Mouse (Mus musculus) stomach, postnatal 0 days (tissue): ENCODE results near the gene Gm5737. TPM values are rescaled to one million over a fixed set of nuclear protein-coding genes. Genes with fewer than 3 reads are reported as not detected.
A peak's percentile ranks its signal among the peaks of the same experiment; 100 is the strongest.

Experiments used
- ATAC-seq: fragments of 200-750 bp; cut with Nextera tagmentation; 2 replicates; pipeline ENCODE4 v1.8.0; 2017; ENCODE audit not compliant: low FRiP score, low TSS enrichment
- DNase-seq: peaks from one replicate; pipeline ENCODE4 v3.0.0-alpha.2; 2016; ENCODE audit warnings: low spot score
- H3K27ac ChIP-seq: fragments of 300-500 bp; sonication (generic); replicated peaks from 2 replicates; pipeline ENCODE4 v1.5.1; 2014; ENCODE audit warnings: mild to moderate bottlenecking, control low read depth
- H3K27me3 ChIP-seq: fragments of 300-500 bp; sonication (generic); 2 replicates; pipeline ENCODE4 v1.6.1; 2014; ENCODE audit warnings: low read length; ENCODE audit not compliant: control insufficient read depth, insufficient read depth
- H3K36me3 ChIP-seq: fragments of 300-500 bp; sonication (generic); 2 replicates; pipeline ENCODE4 v1.6.1; 2014; ENCODE audit warnings: low read length, mixed read lengths; ENCODE audit not compliant: control insufficient read depth, insufficient read depth
- H3K4me1 ChIP-seq: fragments of 300-500 bp; sonication (generic); replicated peaks from 2 replicates; pipeline ENCODE4 v1.6.1; 2014; ENCODE audit warnings: antibody characterized with exemption; ENCODE audit not compliant: control insufficient read depth, insufficient read depth
- H3K4me2 ChIP-seq: fragments of 300-500 bp; sonication (generic); replicated peaks from 2 replicates; pipeline ENCODE4 v1.6.1; 2014; ENCODE audit warnings: low read depth, mild to moderate bottlenecking, control low read depth, moderate library complexity
- H3K4me3 ChIP-seq: fragments of 300-500 bp; sonication (generic); 2 replicates; pipeline ENCODE4 v1.5.1; 2014; ENCODE audit warnings: low read depth, low read length, control low read depth
- H3K9ac ChIP-seq: fragments of 300-500 bp; sonication (generic); 2 replicates; pipeline ENCODE4 v1.6.1; 2014; ENCODE audit warnings: mild to moderate bottlenecking, low read length, control low read depth, mixed read lengths
- H3K9me3 ChIP-seq: fragments of 300-500 bp; sonication (generic); 2 replicates; pipeline ENCODE4 v1.6.1; 2016; ENCODE audit warnings: low read length; ENCODE audit not compliant: control insufficient read depth
- CTCF ChIP-seq: IDR thresholded peaks from 2 replicates; pipeline ENCODE4 v1.5.1; 2016; ENCODE audit warnings: antibody characterized with exemption, low read depth, mild to moderate bottlenecking, moderate library complexity
- EP300 ChIP-seq: optimal IDR thresholded peaks from 2 replicates; pipeline ENCODE3; 2016; ENCODE audit warnings: antibody characterized with exemption
- WGBS: fragments of 180-500 bp; shearing (Covaris S2); extraction: QIAGEN DNeasy Blood & Tissue Kit; methylation state at CpG from one replicate; pipeline ENCODE4 v1.1.7; 2014; 5-methylcytosine and 5-hydroxymethylcytosine counted together
- polyA plus RNA-seq: library from polyadenylated mRNA; unstranded; fragments of >200 nt; fragmentation: Nextera tagmentation; extraction: Ambion mirVana; gene quantifications from 2 replicates; pipeline ENCODE4 v1.2.1, GENCODE M21; 2015

Gene Gm5737
- polyA plus RNA-seq, result not detected in 2 replicates

DNA sequence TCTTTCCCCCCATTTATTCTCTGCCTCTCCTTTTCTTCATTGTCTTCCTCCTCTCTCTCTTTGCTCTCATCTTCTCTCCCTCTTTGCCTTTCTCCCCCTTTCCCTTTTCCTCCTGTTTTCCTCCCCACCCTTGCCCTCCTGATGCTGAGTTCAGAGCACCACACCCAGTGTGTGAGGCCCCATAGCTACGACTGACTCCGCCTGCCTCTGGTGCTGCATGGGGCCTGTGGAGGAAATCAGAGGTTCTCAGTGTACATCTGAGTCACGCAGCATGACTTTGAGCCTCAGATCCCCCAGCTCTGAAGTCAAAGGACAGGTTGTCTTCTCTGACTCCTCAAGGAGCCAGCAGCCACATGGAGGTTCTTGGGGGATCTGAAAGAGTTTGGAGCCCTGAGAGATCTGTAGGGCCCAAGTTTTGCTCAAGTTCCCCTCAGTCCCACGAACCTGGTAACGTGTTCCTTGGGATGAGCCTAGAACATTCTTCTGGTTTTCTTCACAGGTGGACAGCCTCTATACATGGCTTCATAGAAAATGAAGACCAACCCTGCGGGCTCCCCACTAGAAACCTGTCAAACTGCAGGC lies at the start of gene Gm5737:
Gm5737 (plus strand) TSS at position 532 of the 582 bp plus-strand sequence.
- WGBS, result 68% methylated on average over 6 of the region's 6 CpGs
- Histone ChIP-seq H3K27ac (no peak within 1 kb of the TSS), H3K4me2 (no peak within 1 kb of the TSS), H3K4me1 (no peaks in the 10 kb centered on the region), H3K9me3 (no peaks in the 10 kb centered on the region), H3K27me3 (no peaks in the 10 kb centered on the region), H3K36me3 (no peaks in the 10 kb centered on the region), H3K9ac (no peak within 1 kb of the TSS), H3K4me3 (no peak within 1 kb of the TSS)
- DNase-seq (peak; percentile 42), ATAC-seq (peak; percentile 80)
- TF ChIP-seq CTCF, result no peak
- no peak for TF ChIP-seq EP300

DNA sequence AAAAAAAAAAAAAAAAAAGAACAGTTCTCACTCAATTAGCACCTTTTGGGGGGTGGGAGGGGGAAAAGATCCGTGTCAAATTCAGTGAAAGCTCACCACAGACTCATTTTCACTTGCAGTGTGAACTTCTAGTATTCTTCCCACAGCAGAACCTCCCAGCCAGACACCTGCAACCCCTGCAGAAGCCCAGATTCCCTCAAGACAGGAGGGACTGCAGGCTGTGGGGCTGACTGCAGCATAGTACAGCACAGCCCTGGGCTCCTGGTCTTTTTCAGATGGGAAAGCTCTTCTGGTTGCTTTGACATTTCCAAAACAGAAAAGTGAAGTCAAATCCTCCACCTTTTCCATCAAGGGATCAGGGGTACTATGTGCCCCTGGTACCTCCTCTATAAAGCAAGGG lies 44.8 kb upstream of the Gm5737 start:
- Histone ChIP-seq H3K9ac (no peak overlapping the region), H3K4me2 (no peak overlapping the region), H3K9me3 (no peaks in the 10 kb centered on the region), H3K36me3 (no peaks in the 10 kb centered on the region), H3K4me1 (no peaks in the 10 kb centered on the region), H3K27me3 (no peaks in the 10 kb centered on the region), H3K27ac (no peak overlapping the region), H3K4me3 (no peak overlapping the region)
- DNase-seq (no peak), ATAC-seq (no peak)
- WGBS, result 4% methylated on average over 1 of the region's 1 CpGs
- TF ChIP-seq CTCF, result no peak
- no peak for TF ChIP-seq EP300

DNA sequence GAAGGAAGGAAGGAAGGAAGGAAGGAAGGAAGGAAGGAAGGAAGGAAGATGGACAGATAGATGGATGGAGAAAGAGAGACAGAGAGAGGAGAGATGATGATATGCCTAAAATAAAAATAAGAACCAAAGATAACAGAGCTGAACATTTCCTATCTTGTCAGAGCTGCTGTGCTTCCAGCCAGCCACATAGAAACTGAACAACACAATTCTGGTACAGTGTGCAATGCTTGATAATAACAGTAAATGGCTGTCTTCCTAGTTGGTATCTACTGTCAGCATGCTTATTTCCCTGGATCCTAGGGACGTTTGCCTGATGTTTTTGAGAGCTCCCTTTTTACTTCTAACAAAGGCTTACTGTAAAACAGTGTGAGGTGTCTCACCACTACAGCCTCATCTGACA lies 40.8 kb upstream of the Gm5737 start:
- WGBS, result 43% methylated on average over 1 of the region's 1 CpGs
- ATAC-seq (no peak), DNase-seq (no peak)
- no peaks in the 10 kb centered on the region for H3K36me3 ChIP-seq
- H3K9me3 ChIP-seq, result no peaks in the 10 kb centered on the region
- no peak overlapping the region for H3K9ac ChIP-seq
- H3K27me3 ChIP-seq, result no peaks in the 10 kb centered on the region
- H3K4me3 ChIP-seq, result no peak overlapping the region
- TF ChIP-seq CTCF, result no peak
- H3K4me2 ChIP-seq, result no peak overlapping the region
- H3K4me1 ChIP-seq, result no peaks in the 10 kb centered on the region
- H3K27ac ChIP-seq, result no peak overlapping the region

DNA sequence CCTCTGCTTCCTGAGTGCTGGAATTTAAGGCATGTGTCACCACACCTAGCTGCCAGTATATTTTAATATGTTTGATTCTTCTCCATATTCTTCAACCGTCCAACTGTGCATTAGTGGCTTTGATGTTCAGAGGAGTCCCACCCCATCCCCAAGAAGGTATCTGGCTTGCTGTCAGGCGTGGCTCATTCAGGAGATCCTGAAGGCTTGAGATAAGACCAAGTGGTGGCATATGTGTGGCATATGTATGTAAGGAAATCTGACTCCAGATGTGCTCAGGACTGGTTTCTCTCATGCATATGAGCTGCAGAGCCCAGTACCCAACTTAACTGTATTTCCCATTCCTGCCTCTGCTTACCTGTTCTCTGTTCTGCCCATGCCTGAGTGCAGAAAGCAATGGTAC lies 34.2 kb upstream of the Gm5737 start:
- TF ChIP-seq CTCF (no peak), EP300 (no peak)
- Histone ChIP-seq H3K9ac (no peak overlapping the region), H3K4me2 (no peak overlapping the region), H3K27ac (no peak overlapping the region), H3K9me3 (no peaks in the 10 kb centered on the region), H3K4me3 (no peak overlapping the region), H3K4me1 (no peaks in the 10 kb centered on the region), H3K27me3 (no peaks in the 10 kb centered on the region), H3K36me3 (no peaks in the 10 kb centered on the region)
- ATAC-seq, result no peak
- no peak for DNase-seq
- 35% methylated on average over 2 of the region's 2 CpGs for WGBS

DNA sequence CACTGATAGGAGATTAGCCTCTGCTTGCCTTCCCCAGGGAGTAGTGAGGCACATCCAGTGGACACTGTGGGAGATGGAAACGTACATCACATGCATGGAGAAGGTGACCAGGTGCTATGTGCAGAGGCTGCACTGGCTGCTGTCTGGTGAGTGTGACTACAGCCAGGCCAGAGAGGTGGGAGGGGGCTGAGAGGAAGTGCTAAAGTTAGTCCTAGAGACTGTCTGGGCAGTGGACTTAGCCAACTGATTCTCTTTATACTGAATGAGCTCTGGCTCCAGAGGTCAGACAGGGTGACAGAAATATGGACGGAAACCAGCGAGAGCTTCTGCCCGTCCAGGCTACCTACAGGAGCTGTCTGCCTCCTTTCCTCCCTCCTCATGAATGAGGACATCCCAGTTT lies 16.6 kb upstream of the Gm5737 start:
- H3K9ac ChIP-seq, result no peak overlapping the region
- no peaks in the 10 kb centered on the region for H3K27me3 ChIP-seq
- no peak for TF ChIP-seq EP300
- TF ChIP-seq CTCF, result no peak
- 77% methylated on average over 4 of the region's 4 CpGs for WGBS
- no peak overlapping the region for H3K4me2 ChIP-seq
- no peak overlapping the region for H3K27ac ChIP-seq
- no peaks in the 10 kb centered on the region for H3K36me3 ChIP-seq
- H3K9me3 ChIP-seq, result no peaks in the 10 kb centered on the region
- H3K4me1 ChIP-seq, result no peaks in the 10 kb centered on the region
- H3K4me3 ChIP-seq, result no peak overlapping the region
- DNase-seq (no peak), ATAC-seq (no peak)

DNA sequence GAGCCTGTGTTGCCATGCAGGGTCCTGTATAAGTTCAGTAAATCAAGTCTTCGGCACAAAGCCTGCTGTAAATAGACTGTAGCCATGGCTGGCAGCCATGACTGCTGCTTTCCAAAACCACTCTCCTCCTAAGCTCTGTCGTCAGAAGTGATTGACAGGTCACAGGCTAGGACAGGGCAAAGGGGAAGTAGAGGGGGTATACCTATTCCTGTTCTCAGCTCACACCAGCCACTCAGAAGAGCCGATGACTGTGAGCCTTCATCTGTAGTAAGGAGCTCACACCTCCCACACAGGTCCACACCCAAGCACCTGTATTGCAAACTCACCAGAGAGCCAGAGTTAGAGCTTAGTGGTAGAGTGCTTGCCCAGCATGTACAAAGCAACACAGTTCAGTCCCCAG lies 15.8 kb upstream of the Gm5737 start:
- H3K9ac ChIP-seq, result no peak overlapping the region
- no peaks in the 10 kb centered on the region for H3K36me3 ChIP-seq
- ATAC-seq (no peak), DNase-seq (no peak)
- H3K27me3 ChIP-seq, result no peaks in the 10 kb centered on the region
- TF ChIP-seq EP300, result no peak
- TF ChIP-seq CTCF, result no peak
- no peaks in the 10 kb centered on the region for H3K4me1 ChIP-seq
- H3K4me3 ChIP-seq, result no peak overlapping the region
- WGBS, result 67% methylated on average over 3 of the region's 3 CpGs
- H3K4me2 ChIP-seq, result no peak overlapping the region
- no peak overlapping the region for H3K27ac ChIP-seq
- no peaks in the 10 kb centered on the region for H3K9me3 ChIP-seq
